Comparison of ENCODE assay signal across 18 mouse cellular contexts in genomic region chr4:152224156-152224555, GRCm38 (mm10). TPM values are rescaled to one million over a fixed set of nuclear protein-coding genes. Genes with fewer than 3 reads are reported as not detected.
DNase-seq lines count a peak whose midpoint lies in the region; ATAC-seq and TF ChIP-seq lines count a peak whose summit lies in the region.
"Had no signal": no experiment of that assay in that cellular context is flagged by ENCODE, and none has a peak within 500 bp of the region (broad histone marks: within the 10 kb centered on the region; RNA-seq: fewer than 3 reads in every experiment).

No protein-coding gene starts in this region.

- peak overlapping the region; percentile 1; the same call in 1 of the 2 replicates for H3K27ac ChIP-seq in kidney, embryonic 15.5 days
- H3K27ac ChIP-seq in bone marrow macrophage, adult 2 months (ENCODE audit: insufficient read depth, low read depth, low read length) = peak overlapping the region; percentile 43
- H3K27ac ChIP-seq in hindbrain, embryonic 12.5 days = no peak overlapping the region
- H3K27ac ChIP-seq: embryonic facial prominence, embryonic 13.5 days; forebrain, embryonic 13.5 days; hindbrain, embryonic 10.5 days; hindbrain, embryonic 15.5 days had no signal

- TF ChIP-seq POLR2A in bone marrow macrophage, adult 2 months (IDR thresholded peaks at IDR 0.05; ENCODE audit: borderline replicate concordance, low read depth, low read length) = no peak

- no peaks in the 10 kb centered on the region for H3K27me3 ChIP-seq in kidney, embryonic 15.5 days
- H3K27me3 ChIP-seq in hindbrain, embryonic 12.5 days = peaks cover 35% of the 10 kb centered on the region
- H3K27me3 ChIP-seq: embryonic facial prominence, embryonic 13.5 days; forebrain, embryonic 13.5 days; heart, embryonic 12.5 days; hindbrain, embryonic 15.5 days had no signal

- no peak overlapping the region for H3K9ac ChIP-seq in kidney, embryonic 15.5 days
- no peak overlapping the region for H3K9ac ChIP-seq in hindbrain, embryonic 12.5 days
- H3K9ac ChIP-seq: embryonic facial prominence, embryonic 13.5 days; forebrain, embryonic 13.5 days; forebrain, postnatal 0 days; heart, embryonic 12.5 days; hindbrain, embryonic 15.5 days had no signal

- ATAC-seq in kidney, embryonic 15.5 days (replicated peaks; ENCODE audit: low FRiP score) = no peak
- peak; percentile 88 for ATAC-seq in megakaryocyte progenitor cell, adult 5-6 weeks (replicated peaks; ENCODE audit: poor library complexity)
- ATAC-seq in hindbrain, embryonic 12.5 days (ENCODE audit: low FRiP score) = no peak
- ATAC-seq: forebrain, embryonic 13.5 days; forebrain, postnatal 0 days had no signal

- 57% methylated on average over 5 of the region's 5 CpGs for WGBS in kidney, embryonic 15.5 days
- 88% methylated on average over 5 of the region's 5 CpGs for WGBS in hindbrain, embryonic 12.5 days

- DNase-seq in kidney, postnatal 10 days = no peak
- DNase-seq in layer of hippocampus, postnatal 36 days = no peak
- DNase-seq: adrenal gland, adult 2 months; adrenal gland, postnatal 25 days; cerebellum, adult 11 months; cerebellum, adult 8-10 months; cerebellum, postnatal 14 days; forebrain, postnatal 0 days; gastrocnemius, postnatal 10 days had no signal

- peaks cover 56% of the 10 kb centered on the region for H3K4me1 ChIP-seq in kidney, embryonic 15.5 days
- H3K4me1 ChIP-seq in bone marrow macrophage, adult 2 months (ENCODE audit: control insufficient read depth, insufficient read depth, low read length) = peaks cover 25% of the 10 kb centered on the region
- H3K4me1 ChIP-seq in hindbrain, embryonic 12.5 days = peaks cover 20% of the 10 kb centered on the region

- no peak overlapping the region for H3K4me3 ChIP-seq in kidney, embryonic 15.5 days (replicated peaks)
- no peak overlapping the region for H3K4me3 ChIP-seq in bone marrow macrophage, adult 2 months (ENCODE audit: insufficient read depth, low read length)
- H3K4me3 ChIP-seq in hindbrain, embryonic 12.5 days = no peak overlapping the region
- H3K4me3 ChIP-seq: embryonic facial prominence, embryonic 13.5 days; forebrain, embryonic 13.5 days; heart, embryonic 12.5 days; hindbrain, embryonic 10.5 days; hindbrain, embryonic 15.5 days had no signal

- no peak for TF ChIP-seq CTCF in bone marrow macrophage, adult 2 months (IDR thresholded peaks at IDR 0.05; ENCODE audit: low read depth, low read length)

- H3K9me3 ChIP-seq in kidney, embryonic 15.5 days (replicated peaks) = no peaks in the 10 kb centered on the region
- H3K9me3 ChIP-seq in hindbrain, embryonic 12.5 days (replicated peaks) = no peaks in the 10 kb centered on the region
- H3K9me3 ChIP-seq: embryonic facial prominence, embryonic 13.5 days; forebrain, embryonic 13.5 days; heart, embryonic 12.5 days; hindbrain, embryonic 10.5 days; hindbrain, embryonic 15.5 days had no signal

- H3K4me2 ChIP-seq in kidney, embryonic 15.5 days = no peak overlapping the region
- no peak overlapping the region for H3K4me2 ChIP-seq in hindbrain, embryonic 12.5 days (replicated peaks)
- H3K4me2 ChIP-seq: embryonic facial prominence, embryonic 13.5 days; forebrain, embryonic 13.5 days; heart, embryonic 12.5 days; hindbrain, embryonic 15.5 days had no signal

- 0 out of 2 replicates have a peak, but pooled peaks cover 9% of the 10 kb centered on the region for H3K36me3 ChIP-seq in kidney, embryonic 15.5 days
- H3K36me3 ChIP-seq in hindbrain, embryonic 12.5 days = no peaks in the 10 kb centered on the region

RNA-seq across cellular contexts. Expression of gene Acot7, which starts 46.2 kb away (rescaled TPM):
- 65.6 and 71.7 TPM in 2 replicates for polyA plus RNA-seq in kidney, embryonic 15.5 days (2015; fragmentation: Nextera tagmentation; extraction: Ambion mirVana)
- 39.0 and 46.2 TPM in 2 replicates for polyA plus RNA-seq in bone marrow macrophage, adult 2 months (2012; ENCODE audit: insufficient read depth, insufficient read length, missing spikeins)
- 75.9 and 76.7 TPM in 2 replicates for total RNA-seq in megakaryocyte progenitor cell, adult 5-6 weeks (2015)
- 72.6 and 79.3 TPM in 2 replicates for total RNA-seq in megakaryocyte progenitor cell, adult 5-6 weeks (2017)
- 128 and 132 TPM in 2 replicates for polyA plus RNA-seq in hindbrain, embryonic 12.5 days (2016; fragmentation: Nextera tagmentation; extraction: Ambion mirVana)
- 100 to 1,000 TPM; 331 to 345 TPM for total RNA-seq in layer of hippocampus, postnatal 36 days (2021)

RNA-seq across cellular contexts. Expression of gene Gpr153, which starts 49.9 kb away (rescaled TPM):
- 6.2 and 7.8 TPM in 2 replicates for polyA plus RNA-seq in kidney, embryonic 15.5 days (2015; fragmentation: Nextera tagmentation; extraction: Ambion mirVana)
- 0.47 TPM in 1 of 2 replicates, not detected in the other for polyA plus RNA-seq in bone marrow macrophage, adult 2 months (2012; ENCODE audit: insufficient read depth, insufficient read length, missing spikeins)
- total RNA-seq in megakaryocyte progenitor cell, adult 5-6 weeks (2015) = 0.12 and 0.76 TPM in 2 replicates
- total RNA-seq in megakaryocyte progenitor cell, adult 5-6 weeks (2017) = not detected in 2 replicates
- 13.1 and 16.2 TPM in 2 replicates for polyA plus RNA-seq in hindbrain, embryonic 12.5 days (2016; fragmentation: Nextera tagmentation; extraction: Ambion mirVana)
- 1 to 10 TPM; 5.3 to 6.1 TPM for total RNA-seq in layer of hippocampus, postnatal 36 days (2021)
